In the genomic region with DNA sequence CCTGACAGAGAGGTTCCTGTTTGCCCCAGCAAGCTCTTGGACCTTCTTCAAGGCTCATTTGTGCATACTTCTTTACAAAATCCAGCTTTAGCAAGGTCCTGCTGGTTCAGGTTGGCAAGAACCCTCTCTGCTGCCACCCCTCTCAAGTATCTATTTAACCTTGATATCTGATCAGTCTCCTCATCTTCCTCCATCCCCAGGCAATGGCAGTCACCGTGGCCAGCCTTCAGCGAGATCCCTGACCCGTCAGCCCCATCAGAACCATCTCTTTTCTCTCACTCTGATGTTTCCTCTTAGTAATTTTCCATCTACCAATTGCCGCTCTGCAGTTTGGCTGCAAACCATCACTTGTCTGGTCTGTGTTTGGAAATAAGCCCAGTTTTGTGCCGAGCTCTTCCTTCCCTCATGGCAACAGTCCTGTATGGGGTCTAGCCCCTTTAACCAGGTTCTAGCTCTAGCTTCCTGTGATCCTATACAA, we compare ENCODE assay signal across 11 mouse cellular contexts. TPM values are rescaled to one million over a fixed set of nuclear protein-coding genes. Genes with fewer than 3 reads are reported as not detected.
DNase-seq lines count a peak whose midpoint lies in the region; ATAC-seq and TF ChIP-seq lines count a peak whose summit lies in the region.
"Had no signal": no experiment of that assay in that cellular context is flagged by ENCODE, and none has a peak within 500 bp of the region (broad histone marks: within the 10 kb centered on the region; RNA-seq: fewer than 3 reads in every experiment).

No protein-coding gene starts in this region.

- peak overlapping the region; percentile 58; the same call in 1 of the 2 replicates for H3K27ac ChIP-seq in kidney, adult 2 months (ENCODE audit: insufficient read depth, low read depth, low read length)
- H3K27ac ChIP-seq: hindbrain, embryonic 15.5 days; macrophage had no signal

- H3K4me3 ChIP-seq in kidney, adult 2 months (ENCODE audit: insufficient read depth, low read depth, low read length) = no peak overlapping the region
- H3K4me3 ChIP-seq: hindbrain, embryonic 15.5 days had no signal

- no peaks in the 10 kb centered on the region for H3K36me3 ChIP-seq in kidney, adult 2 months (ENCODE audit: control insufficient read depth, insufficient read depth, low read length)
- H3K36me3 ChIP-seq: hindbrain, embryonic 15.5 days had no signal

- 20% methylated on average over 5 of the region's 5 CpGs for WGBS in kidney, adult 2 months

- TF ChIP-seq POLR2A in kidney, adult 2 months (IDR thresholded peaks at IDR 0.05; ENCODE audit: low read depth, low read length) = no peak

- H3K4me1 ChIP-seq in kidney, adult 2 months (ENCODE audit: control insufficient read depth, insufficient read depth, low read length) = peaks cover 8% of the 10 kb centered on the region; the same call in 1 of the 2 replicates

- no peak for TF ChIP-seq CTCF in kidney, adult 2 months (conservative IDR thresholded peaks at IDR 0.05; ENCODE audit: insufficient read depth, insufficient read length, low read depth, low read length)

- DNase-seq in adrenal gland, postnatal 10 days = peak; percentile 23
- DNase-seq in adrenal gland, postnatal 25 days = no peak
- DNase-seq in kidney, adult 2 months = peak; percentile 66
- no peak for DNase-seq in kidney, adult 11 months
- peak; percentile 20 for DNase-seq in right cerebral cortex, adult 18-20 months
- no peak for DNase-seq in right cerebral cortex, postnatal 10 days (ENCODE audit: low spot score in 2 of 2)
- no peak for DNase-seq in yolk sac, embryonic 10.5 days (ENCODE audit: low spot score)
- DNase-seq: right cerebral cortex, postnatal 14 days had no signal

- no peaks in the 10 kb centered on the region for H3K27me3 ChIP-seq in kidney, adult 2 months (replicated peaks; ENCODE audit: control insufficient read depth, insufficient read depth, low read length)
- H3K27me3 ChIP-seq: hindbrain, embryonic 15.5 days had no signal

- 0 out of 2 replicates have a peak, but pooled peaks have one; percentile 18 for ATAC-seq in megakaryocyte progenitor cell, adult 5-6 weeks (replicated peaks; ENCODE audit: poor library complexity)

RNA-seq across cellular contexts. Expression of a gene that starts 7.2 kb away (rescaled TPM):
- 100 to 1,000 TPM in 1 of 2 experiments, 10 to 100 TPM in 1; 47.9 to 110 TPM for total RNA-seq in adrenal gland, postnatal 10 days (2021)
- 71.0 and 74.2 TPM in 2 replicates for total RNA-seq in adrenal gland, postnatal 25 days (2021)
- 125 and 136 TPM in 2 replicates for polyA plus RNA-seq in kidney, adult 2 months (2012; rRNA removed)
- 74.0 and 84.4 TPM in 2 replicates for total RNA-seq in megakaryocyte progenitor cell, adult 5-6 weeks (2015)
- 34.5 and 39.9 TPM in 2 replicates for total RNA-seq in megakaryocyte progenitor cell, adult 5-6 weeks (2017)

RNA-seq across cellular contexts. Expression of a gene that starts 16.4 kb away (rescaled TPM):
- 100 to 1,000 TPM; 138 to 255 TPM for total RNA-seq in adrenal gland, postnatal 10 days (2021)
- 62.3 and 98.6 TPM in 2 replicates for total RNA-seq in adrenal gland, postnatal 25 days (2021)
- 175 and 201 TPM in 2 replicates for polyA plus RNA-seq in kidney, adult 2 months (2012; rRNA removed)
- 9.3 and 11.9 TPM in 2 replicates for total RNA-seq in megakaryocyte progenitor cell, adult 5-6 weeks (2015)
- total RNA-seq in megakaryocyte progenitor cell, adult 5-6 weeks (2017) = 14.2 and 27.8 TPM in 2 replicates

RNA-seq across cellular contexts. Expression of a gene that starts 49.2 kb away (rescaled TPM):
- 1 to 10 TPM; 2.1 to 3.2 TPM for total RNA-seq in adrenal gland, postnatal 10 days (2021)
- 0.76 and 2.3 TPM in 2 replicates for total RNA-seq in adrenal gland, postnatal 25 days (2021)
- 2.7 and 4.8 TPM in 2 replicates for polyA plus RNA-seq in kidney, adult 2 months (2012; rRNA removed)
- 5.7 and 8.8 TPM in 2 replicates for total RNA-seq in megakaryocyte progenitor cell, adult 5-6 weeks (2015)
- 1.9 and 9.7 TPM in 2 replicates for total RNA-seq in megakaryocyte progenitor cell, adult 5-6 weeks (2017)
- polyA plus RNA-seq: macrophage had no signal

RNA-seq across cellular contexts. Expression of a gene that starts 55.2 kb away (rescaled TPM):
- total RNA-seq in adrenal gland, postnatal 10 days (2021) = 1 to 10 TPM; 9.1 to 9.3 TPM
- 1.5 and 3.4 TPM in 2 replicates for total RNA-seq in adrenal gland, postnatal 25 days (2021)
- 0.52 and 3.2 TPM in 2 replicates for polyA plus RNA-seq in kidney, adult 2 months (2012; rRNA removed)
- 40.9 and 44.1 TPM in 2 replicates for total RNA-seq in megakaryocyte progenitor cell, adult 5-6 weeks (2015)
- total RNA-seq in megakaryocyte progenitor cell, adult 5-6 weeks (2017) = 75.9 and 85.8 TPM in 2 replicates

Comparison
In these comparisons a context has a peak if more than half of its experiments do, and no peak if none do; other contexts are left out.
1. DNase-seq: peak in adrenal gland, postnatal 10 days (single experiment), kidney, adult 2 months (single experiment) and right cerebral cortex, adult 18-20 months (single experiment); none in adrenal gland, postnatal 25 days (single experiment), kidney, adult 11 months (single experiment), right cerebral cortex, postnatal 10 days (0 of 2) and yolk sac, embryonic 10.5 days (single experiment).